Comparison of ENCODE assay signal across 8 mouse cellular contexts in genomic region chr9:64049471-64050380, GRCm38 (mm10). TPM values are rescaled to one million over a fixed set of nuclear protein-coding genes. Genes with fewer than 3 reads are reported as not detected.
DNase-seq lines count a peak whose midpoint lies in the region; ATAC-seq and TF ChIP-seq lines count a peak whose summit lies in the region.

No protein-coding gene starts in this region.

- no peaks in the 10 kb centered on the region for H3K36me3 ChIP-seq in forebrain, postnatal 0 days (ENCODE audit: insufficient read depth)

- peaks cover 6% of the 10 kb centered on the region for H3K4me1 ChIP-seq in forebrain, postnatal 0 days (ENCODE audit: insufficient read depth)

- H3K27ac ChIP-seq in forebrain, postnatal 0 days (ENCODE audit: low read depth, low read length), result no peak overlapping the region

- DNase-seq in Patski (ENCODE audit: low read depth, low spot score), result no peak
- peak; percentile 45 to 59 for DNase-seq in cerebellum, adult 18-20 months
- peak; percentile 64 for DNase-seq in forebrain, postnatal 0 days
- peak; percentile 32 for DNase-seq in layer of hippocampus, adult 9-11 months
- DNase-seq in right cerebral cortex, adult 2 months (ENCODE audit: low spot score in 2 of 2), result peak; percentile 22 to 27
- DNase-seq in urinary bladder, postnatal 25 days (ENCODE audit: low spot score), result peak; percentile 71

- TF ChIP-seq CTCF in Patski (IDR thresholded peaks at IDR 0.05), result no peak
- no peak for TF ChIP-seq CTCF in forebrain, postnatal 0 days (IDR thresholded peaks at IDR 0.05; ENCODE audit: low read depth)

- CTCF ChIA-PET in Patski (lab: Charles Lee), result interaction anchor here (1.0 to 2.1 kb wide), 3 partner anchors 13 to 70 kb away, joined by 3 to 5 read pairs (median 3); no protein-coding TSS in a partner anchor

- 10% methylated on average over 32 of the region's 32 CpGs for WGBS in forebrain, postnatal 0 days

- no peaks in the 10 kb centered on the region for H3K9me3 ChIP-seq in forebrain, postnatal 0 days (ENCODE audit: low read length)

- ATAC-seq in Patski, result peak; percentile 45
- peak; percentile 78 for ATAC-seq in forebrain, postnatal 0 days
- ATAC-seq in hematopoietic stem cell, adult 5-6 weeks (replicated peaks in 1 of 2; ENCODE audit: insufficient read depth in 1 of 2, low FRiP score in 2 of 2, low TSS enrichment in 1 of 2, low read depth in 1 of 2, poor library complexity in 2 of 2, severe bottlenecking in 2 of 2), result peak; percentile 85 to 89
- ATAC-seq in megakaryocyte, adult 5-6 weeks (ENCODE audit: poor library complexity, severe bottlenecking), result peak; percentile 79

- H3K9ac ChIP-seq in forebrain, postnatal 0 days, result 0 out of 2 replicates have a peak overlapping the region, but pooled peaks have one; percentile 10

- H3K4me2 ChIP-seq in forebrain, postnatal 0 days (ENCODE audit: low read depth), result peak overlapping the region; percentile 58

- POLR2A ChIA-PET in Patski (lab: Charles Lee), result no interaction called here

- in situ Hi-C loops in Patski (cut with MboI; ENCODE audit: low pct_unique_long_range_greater_than_20kb), result no loop called here

- H3K27me3 ChIP-seq in Patski, result no peaks in the 10 kb centered on the region
- H3K27me3 ChIP-seq in forebrain, postnatal 0 days (ENCODE audit: insufficient read depth, low read length), result no peaks in the 10 kb centered on the region

- peak overlapping the region; percentile 26 for H3K4me3 ChIP-seq in forebrain, postnatal 0 days (ENCODE audit: low read depth, low read length)

RNA-seq across cellular contexts. Expression of gene Smad6, which starts 27.9 kb away (rescaled TPM):
- 28.2 TPM for polyA plus RNA-seq in Patski (2021)
- total RNA-seq in forebrain, postnatal 0 days (2014; rRNA removed), result 4.5 and 7.5 TPM in 2 replicates
- polyA plus RNA-seq in forebrain, postnatal 0 days (2015; fragmentation: Nextera tagmentation; extraction: Ambion mirVana), result 1.4 and 1.5 TPM in 2 replicates
- total RNA-seq in hematopoietic stem cell, adult 5-6 weeks (2017), result 2.6 and 3.9 TPM in 2 replicates
- total RNA-seq in megakaryocyte, adult 5-6 weeks (2015), result 0.52 and 0.96 TPM in 2 replicates
- 1.3 and 1.7 TPM in 2 replicates for total RNA-seq in megakaryocyte, adult 5-6 weeks (2017)
